Mouse (Mus musculus): ENCODE measurements at regions not wholly inside any gene's neighbourhood (a gene's known extent, or its start where the extent isn't known, plus 50 kb on each side); places are given as distances from the start of the nearest gene placed in this dataset.

GRCm38 (mm10) chr7:116681268-116681667 lies 177.1 kb downstream of the Nucb2 start:
- Histone ChIP-seq H3K9me3 (no peaks in the 10 kb centered on the region), H3K27me3 (no peaks in the 10 kb centered on the region), H3K9ac (no peak overlapping the region), H3K4me2 (no peak overlapping the region), H3K4me3 (no peak overlapping the region), H3K4me1 (no peaks in the 10 kb centered on the region), H3K36me3 (no peaks in the 10 kb centered on the region), H3K27ac (no peak overlapping the region)
- no peak for ATAC-seq (ENCODE audit: insufficient number of reproducible peaks, insufficient read depth, low FRiP score, low TSS enrichment, low read depth)
- WGBS = 51% methylated on average over 8 of the region's 8 CpGs

- no peaks in the 10 kb centered on the region for H3K36me3 ChIP-seq
- H3K27me3 ChIP-seq = peaks cover 6% of the 10 kb centered on the region
- H3K9me3 ChIP-seq = no peaks in the 10 kb centered on the region
- H3K4me2 ChIP-seq = no peak overlapping the region
- ATAC-seq (ENCODE audit: insufficient number of reproducible peaks, insufficient read depth, low FRiP score, low TSS enrichment, low read depth) = no peak
- H3K4me3 ChIP-seq = no peak overlapping the region
- 83% methylated on average over 2 of the region's 2 CpGs for WGBS
- no peak overlapping the region for H3K9ac ChIP-seq
- H3K27ac ChIP-seq = no peak overlapping the region
- H3K4me1 ChIP-seq = 0 out of 2 replicates have a peak, but pooled peaks cover 2% of the 10 kb centered on the region
These were observed 196.2 kb downstream of the Nucb2 start for GRCm38 (mm10) chr7:116700409-116700808.

- no peak for ATAC-seq (ENCODE audit: insufficient number of reproducible peaks, insufficient read depth, low FRiP score, low TSS enrichment, low read depth)
- Histone ChIP-seq H3K4me3 (no peak overlapping the region), H3K4me1 (0 out of 2 replicates have a peak, but pooled peaks cover 2% of the 10 kb centered on the region), H3K9me3 (peaks cover 4% of the 10 kb centered on the region), H3K4me2 (no peak overlapping the region), H3K27ac (no peak overlapping the region; the same call in 1 of the 2 replicates), H3K27me3 (peaks cover 6% of the 10 kb centered on the region), H3K36me3 (no peaks in the 10 kb centered on the region), H3K9ac (no peak overlapping the region)
- 40% methylated on average over 14 of the region's 14 CpGs for WGBS
These were observed 197.5 kb downstream of the Nucb2 start for GRCm38 (mm10) chr7:116701466-116702342.

GRCm38 (mm10) chr7:116702596-116702995 lies 198.4 kb downstream of the Nucb2 start:
- Histone ChIP-seq H3K4me3 (no peak overlapping the region), H3K9me3 (peaks cover 4% of the 10 kb centered on the region), H3K4me1 (0 out of 2 replicates have a peak, but pooled peaks cover 2% of the 10 kb centered on the region), H3K4me2 (no peak overlapping the region), H3K27ac (no peak overlapping the region), H3K36me3 (no peaks in the 10 kb centered on the region), H3K27me3 (peaks cover 6% of the 10 kb centered on the region), H3K9ac (no peak overlapping the region)
- no peak for ATAC-seq (ENCODE audit: insufficient number of reproducible peaks, insufficient read depth, low FRiP score, low TSS enrichment, low read depth)
- 76% methylated on average over 2 of the region's 2 CpGs for WGBS

- 89% methylated on average over 2 of the region's 2 CpGs for WGBS
- no peak for ATAC-seq (ENCODE audit: insufficient number of reproducible peaks, insufficient read depth, low FRiP score, low TSS enrichment, low read depth)
- H3K27me3 ChIP-seq = no peaks in the 10 kb centered on the region
- H3K4me1 ChIP-seq = peaks cover 4% of the 10 kb centered on the region; the same call in 1 of the 2 replicates
- no peak overlapping the region for H3K4me3 ChIP-seq
- no peak overlapping the region for H3K9ac ChIP-seq
- H3K9me3 ChIP-seq = no peaks in the 10 kb centered on the region
- H3K4me2 ChIP-seq = no peak overlapping the region
- no peaks in the 10 kb centered on the region for H3K36me3 ChIP-seq
- H3K27ac ChIP-seq = no peak overlapping the region
These were observed 207.4 kb downstream of the Nucb2 start for GRCm38 (mm10) chr7:116711541-116711940.

- no peaks in the 10 kb centered on the region for H3K27me3 ChIP-seq
- WGBS = 69% methylated on average over 8 of the region's 8 CpGs
- no peaks in the 10 kb centered on the region for H3K36me3 ChIP-seq
- H3K4me2 ChIP-seq = no peak overlapping the region
- peaks cover 4% of the 10 kb centered on the region; the same call in 1 of the 2 replicates for H3K4me1 ChIP-seq
- no peak for ATAC-seq (ENCODE audit: insufficient number of reproducible peaks, insufficient read depth, low FRiP score, low TSS enrichment, low read depth)
- no peaks in the 10 kb centered on the region for H3K9me3 ChIP-seq
- H3K27ac ChIP-seq = no peak overlapping the region
- no peak overlapping the region for H3K4me3 ChIP-seq
- no peak overlapping the region for H3K9ac ChIP-seq
These were observed 209.0 kb downstream of the Nucb2 start for GRCm38 (mm10) chr7:116713200-116713599.

- Histone ChIP-seq H3K4me3 (no peak overlapping the region), H3K4me1 (peaks cover 4% of the 10 kb centered on the region; the same call in 1 of the 2 replicates), H3K9me3 (no peaks in the 10 kb centered on the region), H3K9ac (no peak overlapping the region), H3K36me3 (no peaks in the 10 kb centered on the region), H3K4me2 (no peak overlapping the region), H3K27me3 (no peaks in the 10 kb centered on the region), H3K27ac (no peak overlapping the region)
- WGBS = 55% methylated on average over 10 of the region's 10 CpGs
- ATAC-seq (ENCODE audit: insufficient number of reproducible peaks, insufficient read depth, low FRiP score, low TSS enrichment, low read depth) = no peak
These were observed 211.3 kb downstream of the Nucb2 start for GRCm38 (mm10) chr7:116715234-116716046.

- Histone ChIP-seq H3K4me3 (no peak overlapping the region), H3K4me1 (peaks cover 11% of the 10 kb centered on the region), H3K4me2 (no peak overlapping the region), H3K27ac (no peak overlapping the region), H3K9ac (no peak overlapping the region), H3K36me3 (no peaks in the 10 kb centered on the region), H3K9me3 (no peaks in the 10 kb centered on the region), H3K27me3 (no peaks in the 10 kb centered on the region)
- ATAC-seq (ENCODE audit: insufficient number of reproducible peaks, insufficient read depth, low FRiP score, low TSS enrichment, low read depth) = no peak
- WGBS = 26% methylated on average over 2 of the region's 2 CpGs
These were observed 224.2 kb downstream of the Nucb2 start for GRCm38 (mm10) chr7:116728379-116728778.

- Histone ChIP-seq H3K9ac (no peak overlapping the region), H3K4me1 (peaks cover 11% of the 10 kb centered on the region), H3K4me3 (no peak overlapping the region), H3K9me3 (no peaks in the 10 kb centered on the region), H3K4me2 (no peak overlapping the region), H3K36me3 (no peaks in the 10 kb centered on the region), H3K27ac (no peak overlapping the region), H3K27me3 (no peaks in the 10 kb centered on the region)
- no peak for ATAC-seq (ENCODE audit: insufficient number of reproducible peaks, insufficient read depth, low FRiP score, low TSS enrichment, low read depth)
- WGBS = 9% methylated on average over 4 of the region's 4 CpGs
These were observed 225.6 kb downstream of the Nucb2 start for GRCm38 (mm10) chr7:116729795-116730194.

- Histone ChIP-seq H3K27ac (no peak overlapping the region), H3K4me3 (no peak overlapping the region), H3K4me2 (no peak overlapping the region), H3K9me3 (no peaks in the 10 kb centered on the region), H3K4me1 (no peaks in the 10 kb centered on the region), H3K36me3 (no peaks in the 10 kb centered on the region), H3K27me3 (no peaks in the 10 kb centered on the region), H3K9ac (no peak overlapping the region)
- 61% methylated on average over 3 of the region's 3 CpGs for WGBS
- no peak for ATAC-seq (ENCODE audit: insufficient number of reproducible peaks, insufficient read depth, low FRiP score, low TSS enrichment, low read depth)
These were observed 231.5 kb downstream of the Nucb2 start for GRCm38 (mm10) chr7:116735676-116736075.

- no peaks in the 10 kb centered on the region for H3K36me3 ChIP-seq
- no peak overlapping the region for H3K27ac ChIP-seq
- H3K4me3 ChIP-seq = no peak overlapping the region
- H3K9ac ChIP-seq = no peak overlapping the region
- WGBS = 50% methylated on average over 4 of the region's 4 CpGs
- no peaks in the 10 kb centered on the region for H3K4me1 ChIP-seq
- no peak overlapping the region for H3K4me2 ChIP-seq
- no peaks in the 10 kb centered on the region for H3K9me3 ChIP-seq
- H3K27me3 ChIP-seq = no peaks in the 10 kb centered on the region
- no peak for ATAC-seq (ENCODE audit: insufficient number of reproducible peaks, insufficient read depth, low FRiP score, low TSS enrichment, low read depth)
These were observed 232.2 kb downstream of the Nucb2 start for GRCm38 (mm10) chr7:116736333-116736732.
